Mouse (Mus musculus): ENCODE measurements at regions not wholly inside any gene's neighbourhood (a gene's known extent, or its start where the extent isn't known, plus 50 kb on each side); places are given as distances from the start of the nearest gene placed in this dataset.

DNA sequence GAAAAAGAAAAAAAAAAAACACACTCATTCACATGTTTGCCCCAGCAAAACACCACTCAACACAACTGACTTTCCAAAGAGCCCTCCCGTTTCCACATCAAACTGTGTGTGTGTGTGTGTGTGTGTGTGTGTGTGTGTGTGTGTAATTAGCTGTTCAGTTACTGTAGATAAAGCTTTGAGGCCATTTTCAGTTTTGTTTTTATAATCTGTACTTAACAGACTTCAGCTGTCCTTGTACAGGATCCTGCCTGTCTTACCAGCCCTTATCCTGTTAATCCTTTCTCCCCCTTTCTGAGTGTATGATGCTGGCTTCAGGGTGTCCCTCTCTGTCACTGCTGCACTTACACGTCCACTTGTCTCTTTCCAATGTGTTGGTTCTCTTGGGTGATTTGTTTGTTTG, 55.0 kb upstream of the Scaf11 start:
- TF ChIP-seq HCFC1 (IDR thresholded peaks at IDR 0.05; ENCODE audit: borderline replicate concordance, insufficient read depth, low read length), result no peak
- TF ChIP-seq MAFK (IDR thresholded peaks at IDR 0.05; ENCODE audit: insufficient read depth, low read depth, low read length), result no peak

Data from ES-E14 (cell line).